Mouse (Mus musculus) ovary, postnatal 36 days (tissue): Measurements from ENCODE around the gene Olfr618.
"Not testable (repeated sequence)": the region's sequence is repeated elsewhere in the genome, so short reads cannot be mapped to it uniquely, and the experiment has no call there.

Experiments used
- DNase-seq: peaks from one replicate; pipeline ENCODE4 v3.0.0; 2022; ENCODE audit warnings: low spot score, mixed read lengths

Gene Olfr618

DNA sequence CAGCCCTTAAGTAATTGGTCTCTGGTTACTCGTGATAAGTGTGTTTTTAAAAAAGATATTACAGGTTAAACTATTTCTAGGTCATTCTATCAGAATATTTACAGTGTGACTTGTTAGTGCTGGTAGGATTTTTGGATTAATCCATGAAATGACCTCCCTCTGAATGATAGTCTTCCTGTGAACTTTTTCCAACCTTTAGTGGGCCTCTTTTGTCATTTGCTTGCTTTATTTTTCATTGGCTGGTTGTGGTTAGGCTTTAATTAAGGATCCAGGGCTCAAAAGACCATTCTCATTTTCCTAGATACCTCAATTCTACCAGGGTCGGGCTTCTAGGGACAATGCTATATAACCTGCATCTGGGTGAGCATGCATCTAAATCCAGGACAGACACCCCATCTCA lies at the start of gene Olfr618:
Gene Olfr618, plus strand, starts transcription at position 301 of the 400 bp plus-strand sequence.
- DNase-seq = no peak

DNA sequence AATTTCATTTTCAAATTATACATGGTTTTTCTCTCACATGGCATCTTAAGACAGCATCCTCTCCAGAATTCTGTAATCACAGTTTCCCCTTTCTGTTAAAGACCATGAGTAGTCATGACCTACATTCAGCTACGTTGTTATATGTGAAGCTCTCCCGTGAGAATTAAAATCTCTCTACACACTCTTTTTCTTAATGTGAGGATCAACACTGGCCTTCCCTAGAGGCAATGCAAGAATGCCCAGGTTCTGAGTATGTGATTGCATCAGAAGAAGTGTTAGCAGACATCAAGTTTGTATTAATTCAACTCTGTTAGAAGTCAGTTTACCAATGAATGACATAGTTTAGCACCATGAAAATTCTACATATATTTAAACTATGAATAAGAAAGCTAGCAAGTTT lies 47.3 kb upstream of the Olfr618 start, which contains the start of gene Olfr612:
Gene Olfr612, minus strand, starts transcription at position 101 of the 400 bp plus-strand sequence.
- not testable (repeated sequence) for DNase-seq

DNA sequence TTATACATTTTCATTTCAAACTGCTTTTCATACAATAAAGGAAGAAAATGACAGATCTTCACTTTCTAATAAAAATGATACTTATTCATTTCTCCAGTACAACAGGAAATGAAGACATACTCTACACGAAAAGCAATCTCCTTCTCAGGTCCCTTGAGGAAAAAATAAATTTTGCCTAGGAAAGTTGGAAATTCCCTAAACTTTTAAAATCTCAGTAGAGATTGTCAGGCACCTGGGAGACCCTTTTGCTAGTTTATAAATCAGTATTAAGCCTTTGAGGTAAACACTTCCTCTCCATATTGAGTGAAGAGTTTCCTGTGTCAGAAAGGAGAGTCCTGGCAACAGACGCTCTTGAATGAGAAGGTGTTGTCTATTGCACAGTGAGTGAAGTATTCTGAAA lies 42.1 kb upstream of the Olfr618 start, which contains the start of gene Olfr613:
Gene Olfr613, plus strand, starts transcription at position 301 of the 400 bp plus-strand sequence.
- DNase-seq = no peak

DNA sequence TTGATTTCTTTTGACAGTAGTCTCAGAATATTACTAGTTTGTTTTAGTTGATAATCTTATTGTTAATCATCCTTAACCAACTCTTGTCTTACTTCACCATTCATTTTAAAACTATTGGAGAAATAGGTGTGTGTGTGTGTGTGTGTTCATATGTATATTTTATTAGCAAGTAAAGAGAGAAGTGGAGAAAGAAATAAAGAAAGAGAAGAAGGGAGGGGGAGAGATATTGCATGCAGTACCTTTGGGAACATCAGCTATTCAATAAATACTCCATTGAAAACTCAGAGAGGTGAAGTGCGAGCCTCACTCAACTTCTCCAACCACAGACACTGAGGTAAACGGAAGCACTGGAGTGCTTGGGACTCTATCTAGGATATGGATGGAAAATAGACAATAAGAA lies 34.1 kb upstream of the Olfr618 start, which contains the start of gene Olfr615:
Gene Olfr615, plus strand, starts transcription at position 301 of the 400 bp plus-strand sequence.
- DNase-seq = no peak

DNA sequence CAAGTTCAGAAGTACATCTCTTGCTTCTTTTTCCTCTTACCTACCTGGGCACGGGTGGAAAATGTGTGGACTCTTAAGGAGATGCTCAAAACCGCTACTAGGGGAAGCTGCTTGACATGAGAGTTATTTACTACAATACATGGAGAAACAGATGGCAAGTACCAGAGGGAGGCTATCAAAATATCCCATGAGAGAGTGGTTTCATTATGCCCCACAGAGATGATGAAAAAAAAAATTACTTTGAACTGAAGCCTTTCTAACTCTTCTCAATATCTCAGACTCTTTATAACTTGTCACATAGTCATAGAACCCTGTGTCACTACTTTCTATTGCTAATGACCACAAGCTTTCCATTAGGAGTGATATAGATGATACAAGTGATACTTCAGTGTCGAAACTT lies 20.9 kb upstream of the Olfr618 start, which contains the start of gene Olfr616:
Gene Olfr616, minus strand, starts transcription at position 101 of the 400 bp plus-strand sequence.
- DNase-seq = no peak

DNA sequence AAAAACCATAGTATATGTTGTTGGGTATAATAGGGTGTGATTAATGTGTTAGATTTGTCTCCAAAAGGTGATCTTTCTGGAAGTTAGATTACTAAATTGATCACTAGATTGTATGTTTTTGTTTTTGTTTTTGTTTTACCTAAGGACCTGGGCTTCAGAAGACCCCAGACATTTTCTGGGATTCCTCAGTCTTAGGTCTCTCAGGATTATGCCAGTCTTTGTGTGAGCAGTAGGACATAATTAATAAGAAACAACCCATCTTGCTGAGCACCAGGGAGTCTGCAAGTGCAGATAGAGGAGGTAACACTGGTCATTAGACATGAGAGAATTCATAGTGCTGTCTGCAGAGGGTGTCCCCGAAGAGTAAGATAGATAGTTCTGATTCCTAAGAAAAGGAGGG lies 17.1 kb upstream of the Olfr618 start, which contains the start of gene Olfr617:
Gene Olfr617, plus strand, starts transcription at position 301 of the 400 bp plus-strand sequence.
- DNase-seq = no peak

DNA sequence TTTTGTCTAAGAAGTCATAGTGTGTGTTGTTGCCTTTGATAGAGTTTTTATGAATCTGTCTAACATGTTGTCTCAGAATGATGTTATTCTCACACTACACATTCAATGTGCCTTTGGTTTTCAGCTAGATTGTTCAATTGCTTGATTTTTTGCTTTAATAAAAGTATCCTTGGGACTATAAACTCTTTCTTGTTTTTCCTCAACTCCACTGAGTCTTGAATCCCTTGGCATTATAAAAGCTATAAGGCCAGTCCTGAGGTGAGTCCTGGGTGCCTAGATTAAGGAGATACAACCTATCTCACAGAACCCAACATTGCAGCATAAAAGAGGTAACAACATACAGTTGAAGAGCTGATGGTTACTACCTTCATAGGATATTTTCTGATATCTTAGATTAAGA lies 10.4 kb downstream of the Olfr618 start, which contains the start of gene Olfr619:
Gene Olfr619, plus strand, starts transcription at position 301 of the 400 bp plus-strand sequence.
- no peak for DNase-seq

DNA sequence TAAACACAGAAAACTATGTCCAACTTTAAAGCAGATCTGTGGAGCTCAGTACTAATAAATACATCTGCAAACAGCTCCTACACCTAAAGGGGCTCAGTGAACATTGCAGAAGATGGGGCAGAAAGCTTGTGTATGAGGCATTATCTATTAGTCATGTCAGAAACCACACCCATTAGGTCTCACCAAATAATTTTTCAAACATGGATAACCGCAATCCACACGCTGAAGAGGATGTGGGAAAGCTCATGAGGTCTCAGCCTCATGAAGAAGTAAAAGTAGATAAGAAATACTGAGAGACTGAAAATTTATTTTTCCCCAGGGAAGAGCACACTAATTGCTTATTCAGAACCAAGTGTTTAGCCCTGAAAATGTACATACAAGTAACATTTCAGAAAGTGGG lies 17.5 kb downstream of the Olfr618 start:
- DNase-seq = no peak

DNA sequence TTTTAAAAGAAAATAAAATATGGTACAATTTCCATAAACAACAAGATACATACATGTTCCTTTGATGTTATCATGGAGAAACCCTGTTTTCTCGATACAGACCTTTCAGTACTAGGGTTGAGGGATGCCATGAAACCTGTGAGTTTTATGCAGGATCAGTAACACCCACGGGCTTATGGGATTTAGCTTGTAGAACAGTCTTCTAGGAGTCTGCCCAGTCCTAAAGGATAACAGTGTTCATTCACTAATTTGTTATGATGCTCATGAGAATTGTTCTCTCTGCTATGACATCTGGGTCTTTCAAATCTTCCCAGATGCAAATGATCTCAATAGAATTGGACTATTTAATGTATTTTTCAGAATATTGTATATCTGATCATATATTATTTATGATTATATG lies 22.5 kb downstream of the Olfr618 start, which contains the start of gene Olfr620:
Gene Olfr620, minus strand, starts transcription at position 101 of the 400 bp plus-strand sequence.
- no peak for DNase-seq

DNA sequence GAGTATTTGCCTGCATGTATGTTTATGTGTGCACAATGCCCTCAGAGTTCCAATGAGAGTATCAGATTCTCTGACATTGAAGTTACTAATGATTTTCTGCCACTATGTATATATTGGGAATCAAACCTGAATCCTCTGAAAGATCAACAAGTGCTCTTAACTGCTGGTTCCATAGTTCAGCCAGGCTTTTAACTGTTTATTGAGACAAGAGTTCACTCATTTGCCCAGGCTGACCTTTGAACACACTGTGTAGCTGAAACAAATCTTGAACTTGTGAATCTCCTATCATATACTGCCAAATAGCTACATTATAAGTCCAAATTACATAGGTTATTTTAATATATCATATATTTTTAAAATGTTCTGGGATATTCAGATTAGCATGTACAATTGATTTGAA lies 46.9 kb downstream of the Olfr618 start:
- no peak for DNase-seq

DNA sequence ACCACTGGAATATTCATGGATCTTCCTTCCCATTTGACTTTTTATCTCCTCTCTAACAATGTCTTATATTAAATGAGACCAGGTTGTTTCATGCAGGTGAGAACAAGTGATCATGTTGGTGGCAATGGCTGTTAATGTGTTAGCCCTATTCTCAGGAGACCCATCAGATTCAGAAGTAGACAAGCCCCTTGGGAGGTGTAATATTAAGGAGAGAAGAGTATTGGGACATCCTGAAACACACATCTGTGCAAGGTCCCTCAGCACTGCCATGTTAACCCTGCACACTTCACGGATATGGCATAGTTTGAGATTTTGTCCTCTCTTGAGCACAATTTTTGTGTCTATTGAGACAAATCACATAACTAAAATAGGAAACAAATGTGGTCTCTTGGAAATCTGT lies 52.7 kb downstream of the Olfr618 start, which contains the start of gene Olfr622:
Gene Olfr622, minus strand, starts transcription at position 101 of the 400 bp plus-strand sequence.
- DNase-seq = no peak

DNA sequence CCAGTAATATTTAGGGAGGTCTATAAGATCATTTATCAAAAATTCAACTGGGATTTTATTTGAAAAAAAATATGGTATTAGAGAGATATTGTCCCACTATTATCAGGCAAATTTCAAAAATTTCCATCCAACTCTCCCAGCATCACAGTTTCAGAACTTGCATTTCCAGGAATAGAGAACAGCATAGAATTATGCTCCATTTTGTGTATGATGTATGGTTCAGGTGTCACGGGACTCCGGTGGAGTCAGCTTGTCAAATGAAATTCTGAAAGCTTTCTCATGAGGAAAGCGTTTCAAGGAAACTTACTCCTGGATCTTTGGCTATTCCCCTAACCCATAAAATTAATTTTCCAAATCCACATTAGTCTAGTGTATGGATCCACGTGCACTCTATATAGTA lies 54.2 kb downstream of the Olfr618 start:
- no peak for DNase-seq
